Mouse (Mus musculus) hindbrain, embryonic 11.5 days (tissue): Measurements from ENCODE around the gene Gm44503. TPM values are rescaled to one million over a fixed set of nuclear protein-coding genes. Genes with fewer than 3 reads are reported as not detected.

Experiments
- ATAC-seq: fragments of 200-750 bp; cut with Nextera tagmentation; 2 replicates; pipeline ENCODE4 v1.8.0; 2017; ENCODE audit warnings: mild to moderate bottlenecking, moderate TSS enrichment, moderate library complexity; ENCODE audit not compliant: low FRiP score
- DNase-seq: peaks from one replicate; pipeline ENCODE4 v3.0.0-alpha.2; 2015; ENCODE audit warnings: low spot score
- H3K27ac ChIP-seq: fragments of 300-500 bp; sonication (generic); 2 replicates; pipeline ENCODE4 v1.5.1; 2014; ENCODE audit warnings: mild to moderate bottlenecking, low read depth, low read length
- H3K27me3 ChIP-seq: fragments of 300-500 bp; sonication (generic); 2 replicates; pipeline ENCODE4 v1.6.1; 2014; ENCODE audit warnings: mild to moderate bottlenecking, low read length, moderate library complexity, mixed read lengths; ENCODE audit not compliant: control insufficient read depth, insufficient read depth
- H3K36me3 ChIP-seq: fragments of 300-500 bp; sonication (generic); 2 replicates; pipeline ENCODE4 v1.6.1; 2014; ENCODE audit warnings: mild to moderate bottlenecking, low read length, moderate library complexity, mixed read lengths; ENCODE audit not compliant: control insufficient read depth, insufficient read depth
- H3K4me1 ChIP-seq: fragments of 300-500 bp; sonication (generic); replicated peaks from 2 replicates; pipeline ENCODE4 v1.6.1; 2014; ENCODE audit warnings: low read length, mixed read lengths; ENCODE audit not compliant: control insufficient read depth, insufficient read depth
- H3K4me2 ChIP-seq: fragments of 300-500 bp; sonication (generic); replicated peaks from 2 replicates; pipeline ENCODE4 v1.6.1; 2014; ENCODE audit warnings: mild to moderate bottlenecking, low read depth, low read length
- H3K4me3 ChIP-seq: fragments of 300-500 bp; sonication (generic); 2 replicates; pipeline ENCODE4 v1.5.1; 2014; ENCODE audit warnings: low read depth, low read length
- H3K9ac ChIP-seq: fragments of 300-500 bp; sonication (generic); 2 replicates; pipeline ENCODE4 v1.6.1; 2014; ENCODE audit warnings: low read depth, low read length
- H3K9me3 ChIP-seq: fragments of 300-500 bp; sonication (generic); 2 replicates; pipeline ENCODE4 v1.6.1; 2016; ENCODE audit warnings: low read length; ENCODE audit not compliant: control insufficient read depth
- WGBS: fragments of 180-500 bp; shearing (Covaris S2); extraction: QIAGEN DNeasy Blood & Tissue Kit; methylation state at CpG from one replicate; pipeline ENCODE4 v1.1.7; 2014; 5-methylcytosine and 5-hydroxymethylcytosine counted together
- polyA plus RNA-seq: library from polyadenylated mRNA; unstranded; fragments of >200 nt; fragmentation: Nextera tagmentation; extraction: Ambion mirVana; gene quantifications from 2 replicates; pipeline ENCODE4 v1.2.1, GENCODE M21; 2014

The Gm44503 gene
- polyA plus RNA-seq, 1 experiment from 2014 or later = 0.37 TPM

DNA sequence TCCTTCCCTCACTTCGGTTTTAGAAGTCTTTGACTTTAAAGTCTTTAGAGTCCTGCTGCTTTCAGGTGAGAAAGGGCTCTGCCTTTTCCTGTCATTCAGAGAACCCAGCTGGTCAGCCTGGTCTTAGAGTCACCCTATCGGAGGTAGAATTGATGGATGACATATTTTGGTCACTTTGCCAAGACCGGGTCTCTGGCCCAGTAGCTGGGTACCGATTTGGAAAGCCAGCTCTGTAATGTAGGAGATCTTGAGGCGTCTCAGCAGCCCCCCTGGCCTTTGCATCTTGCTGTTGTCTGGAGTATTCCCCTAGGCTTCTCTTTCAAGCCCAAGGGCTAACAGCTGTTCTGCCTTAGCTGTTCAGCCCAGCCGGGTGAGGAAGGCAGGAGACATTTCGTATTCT lies 86.6 kb downstream of the Gm44503 start:
- Histone ChIP-seq H3K9me3 (no peaks in the 10 kb centered on the region), H3K4me3 (peak overlapping the region; percentile 28), H3K9ac (no peak overlapping the region; the same call in 1 of the 2 replicates), H3K27ac (no peak overlapping the region), H3K4me1 (0 out of 2 replicates have a peak, but pooled peaks cover 1% of the 10 kb centered on the region), H3K27me3 (no peaks in the 10 kb centered on the region), H3K4me2 (peak overlapping the region; percentile 76), H3K36me3 (no peaks in the 10 kb centered on the region)
- WGBS = 17% methylated on average over 7 of the region's 7 CpGs
- no peak for ATAC-seq
- DNase-seq = no peak

DNA sequence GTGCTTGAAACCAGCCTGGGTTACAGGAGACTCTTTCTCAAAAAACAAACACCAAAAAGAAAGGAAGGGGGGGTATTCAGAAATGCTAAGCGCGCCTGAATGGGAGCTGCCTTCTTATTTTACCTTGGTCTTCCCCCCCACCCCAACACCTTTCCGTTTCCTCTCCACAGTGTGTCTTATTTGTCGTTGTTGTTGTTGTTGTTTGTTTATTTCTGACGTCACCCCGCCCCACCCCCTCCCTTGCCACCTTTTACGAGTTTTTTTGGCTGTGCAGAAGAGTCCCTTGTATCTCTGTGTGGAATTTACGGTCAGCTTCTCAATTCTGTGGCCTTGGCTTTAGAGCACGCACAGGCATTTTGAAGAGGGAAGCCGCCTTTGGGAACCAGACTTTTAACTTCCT lies 87.1 kb downstream of the Gm44503 start:
- no peak overlapping the region for H3K4me2 ChIP-seq
- no peaks in the 10 kb centered on the region for H3K36me3 ChIP-seq
- DNase-seq = no peak
- no peak overlapping the region for H3K27ac ChIP-seq
- no peaks in the 10 kb centered on the region for H3K27me3 ChIP-seq
- WGBS = 70% methylated on average over 10 of the region's 10 CpGs
- H3K9ac ChIP-seq = no peak overlapping the region
- no peaks in the 10 kb centered on the region for H3K4me1 ChIP-seq
- no peaks in the 10 kb centered on the region for H3K9me3 ChIP-seq
- no peak for ATAC-seq
- H3K4me3 ChIP-seq = no peak overlapping the region

GRCm38 (mm10) chr9:73047906-73048305 lies 89.3 kb downstream of the Gm44503 start:
- 89% methylated on average over 2 of the region's 2 CpGs for WGBS
- no peaks in the 10 kb centered on the region for H3K4me1 ChIP-seq
- H3K36me3 ChIP-seq = no peaks in the 10 kb centered on the region
- H3K27me3 ChIP-seq = no peaks in the 10 kb centered on the region
- ATAC-seq (no peak), DNase-seq (no peak)
- no peak overlapping the region for H3K27ac ChIP-seq
- H3K4me2 ChIP-seq = no peak overlapping the region
- no peaks in the 10 kb centered on the region for H3K9me3 ChIP-seq
- no peak overlapping the region for H3K9ac ChIP-seq
- no peak overlapping the region for H3K4me3 ChIP-seq

DNA sequence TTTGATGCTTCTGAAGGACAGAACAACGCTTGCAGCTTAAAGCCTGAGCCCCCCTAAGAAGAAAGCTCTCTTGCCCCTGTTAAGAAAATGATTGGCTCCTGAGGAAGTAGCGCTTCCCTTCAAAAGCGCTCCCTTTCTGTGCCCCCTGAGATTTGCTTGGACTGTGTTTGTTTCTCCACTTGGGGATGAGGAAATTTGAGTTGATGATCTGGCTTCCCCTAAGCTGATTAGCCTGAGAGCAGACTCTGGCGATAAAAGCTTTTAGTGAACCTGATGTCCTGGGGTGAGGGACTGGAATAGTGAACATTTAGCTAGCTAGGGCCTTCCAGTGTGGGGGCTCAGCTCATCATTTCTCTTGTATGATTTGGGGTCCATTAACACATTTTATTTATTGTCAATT lies 90.3 kb downstream of the Gm44503 start:
- no peaks in the 10 kb centered on the region for H3K9me3 ChIP-seq
- no peaks in the 10 kb centered on the region for H3K4me1 ChIP-seq
- 17% methylated on average over 4 of the region's 4 CpGs for WGBS
- no peaks in the 10 kb centered on the region for H3K36me3 ChIP-seq
- no peak overlapping the region for H3K27ac ChIP-seq
- H3K4me3 ChIP-seq = no peak overlapping the region
- no peaks in the 10 kb centered on the region for H3K27me3 ChIP-seq
- no peak overlapping the region for H3K9ac ChIP-seq
- ATAC-seq (no peak), DNase-seq (no peak)
- H3K4me2 ChIP-seq = no peak overlapping the region

- 80% methylated on average over 5 of the region's 5 CpGs for WGBS
- DNase-seq (no peak), ATAC-seq (no peak)
- Histone ChIP-seq H3K4me2 (no peak overlapping the region), H3K4me1 (no peaks in the 10 kb centered on the region), H3K36me3 (no peaks in the 10 kb centered on the region), H3K27ac (no peak overlapping the region), H3K9me3 (no peaks in the 10 kb centered on the region), H3K4me3 (no peak overlapping the region), H3K9ac (no peak overlapping the region), H3K27me3 (no peaks in the 10 kb centered on the region)
These were observed 91.2 kb downstream of the Gm44503 start for GRCm38 (mm10) chr9:73049833-73050232.

DNA sequence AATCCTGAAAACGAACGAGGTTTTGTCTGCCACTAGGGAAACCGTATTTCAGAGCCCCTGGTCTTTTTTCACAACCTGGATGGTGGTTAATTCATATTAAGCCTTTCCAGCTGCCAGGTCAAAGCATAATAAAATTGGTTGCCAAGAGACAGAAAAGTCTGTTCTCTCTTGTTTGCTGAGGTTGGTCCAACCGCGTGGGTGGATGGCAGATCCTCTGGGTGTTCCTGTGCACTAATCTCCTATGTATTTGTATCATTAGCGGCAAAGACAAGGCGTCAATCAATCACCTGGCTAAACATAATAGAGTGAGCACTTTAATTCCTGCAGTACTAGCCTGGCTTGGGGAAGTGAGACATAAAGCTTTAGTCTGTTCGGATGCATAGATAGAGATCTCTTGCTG lies 92.0 kb downstream of the Gm44503 start:
- Histone ChIP-seq H3K9me3 (no peaks in the 10 kb centered on the region), H3K4me2 (no peak overlapping the region), H3K9ac (no peak overlapping the region), H3K4me3 (no peak overlapping the region), H3K4me1 (no peaks in the 10 kb centered on the region), H3K36me3 (no peaks in the 10 kb centered on the region), H3K27ac (no peak overlapping the region), H3K27me3 (no peaks in the 10 kb centered on the region)
- WGBS = 77% methylated on average over 8 of the region's 8 CpGs
- DNase-seq = no peak
- ATAC-seq = no peak

- no peak overlapping the region for H3K9ac ChIP-seq
- no peak overlapping the region for H3K4me2 ChIP-seq
- 74% methylated on average over 10 of the region's 10 CpGs for WGBS
- H3K36me3 ChIP-seq = no peaks in the 10 kb centered on the region
- DNase-seq = no peak
- no peaks in the 10 kb centered on the region for H3K4me1 ChIP-seq
- no peak for ATAC-seq
- H3K9me3 ChIP-seq = no peaks in the 10 kb centered on the region
- no peak overlapping the region for H3K27ac ChIP-seq
- H3K4me3 ChIP-seq = no peak overlapping the region
- no peaks in the 10 kb centered on the region for H3K27me3 ChIP-seq
These were observed 96.8 kb downstream of the Gm44503 start for GRCm38 (mm10) chr9:73055441-73055911.

- DNase-seq (no peak), ATAC-seq (no peak)
- H3K9me3 ChIP-seq = no peaks in the 10 kb centered on the region
- 83% methylated on average over 4 of the region's 4 CpGs for WGBS
- H3K9ac ChIP-seq = no peak overlapping the region
- no peak overlapping the region for H3K27ac ChIP-seq
- H3K27me3 ChIP-seq = no peaks in the 10 kb centered on the region
- no peaks in the 10 kb centered on the region for H3K4me1 ChIP-seq
- H3K4me2 ChIP-seq = no peak overlapping the region
- H3K4me3 ChIP-seq = no peak overlapping the region
- no peaks in the 10 kb centered on the region for H3K36me3 ChIP-seq
These were observed 100.6 kb downstream of the Gm44503 start for GRCm38 (mm10) chr9:73059224-73059623.

DNA sequence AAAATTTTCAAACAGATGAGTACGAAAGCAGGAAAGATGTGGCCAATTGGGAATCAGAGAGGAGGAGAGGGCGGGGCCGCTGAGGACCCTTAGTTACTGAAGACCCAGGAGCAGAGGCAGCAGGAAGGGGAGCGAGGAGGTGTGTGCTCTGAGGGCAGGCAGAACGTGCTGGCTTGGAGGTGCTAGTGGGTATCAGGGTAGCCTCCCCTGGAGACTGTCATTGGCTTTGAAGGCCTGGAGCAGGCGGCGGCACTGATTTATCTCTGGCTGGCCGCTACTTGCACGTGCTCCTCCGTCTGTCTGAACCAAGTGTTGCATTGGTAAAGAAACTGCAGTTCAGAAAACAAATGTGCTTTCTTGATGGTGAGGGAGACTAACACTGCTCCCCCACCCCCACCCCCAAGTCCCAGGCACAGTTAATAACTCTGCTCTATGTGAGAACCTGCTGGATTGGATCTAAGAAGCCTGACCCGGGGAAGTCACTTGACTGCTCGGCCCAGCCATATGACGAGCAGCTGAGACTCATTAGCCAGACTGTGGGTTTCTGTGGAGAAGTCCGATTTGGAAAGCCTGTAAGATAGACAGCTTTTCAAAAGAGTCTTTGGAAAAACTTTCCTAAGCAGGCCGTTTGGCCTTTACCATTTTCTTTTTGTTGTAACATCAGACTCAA lies 105.1 kb downstream of the Gm44503 start:
- no peaks in the 10 kb centered on the region for H3K9me3 ChIP-seq
- DNase-seq (no peak), ATAC-seq (no peak)
- no peak overlapping the region for H3K9ac ChIP-seq
- 39% methylated on average over 15 of the region's 15 CpGs for WGBS
- H3K36me3 ChIP-seq = no peaks in the 10 kb centered on the region
- H3K27ac ChIP-seq = no peak overlapping the region
- H3K4me2 ChIP-seq = no peak overlapping the region
- 0 out of 2 replicates have a peak, but pooled peaks cover 2% of the 10 kb centered on the region for H3K4me1 ChIP-seq
- H3K27me3 ChIP-seq = no peaks in the 10 kb centered on the region
- no peak overlapping the region for H3K4me3 ChIP-seq
